ENCODE assay signal across 8 mouse cellular contexts in genomic region chr10:89744871-89745665, GRCm38 (mm10). TPM values are rescaled to one million over a fixed set of nuclear protein-coding genes. Genes with fewer than 3 reads are reported as not detected.
DNase-seq lines count a peak whose midpoint lies in the region; ATAC-seq and TF ChIP-seq lines count a peak whose summit lies in the region.

Uhrf1bp1l (plus strand) TSS chr10:89744991.

- DNase-seq in A20 (ENCODE audit: low read depth, low spot score): peak; percentile 93
- DNase-seq in heart, adult 8-10 months (ENCODE audit: low spot score): peak; percentile 88
- peak; percentile 90 for DNase-seq in kidney, adult 9 months
- peak; percentile 86 to 94 for DNase-seq in spleen, adult 18-20 months

- under 1% methylated on average over 85 of the region's 85 CpGs for WGBS in embryonic facial prominence, embryonic 15.5 days
- WGBS in limb, embryonic 13.5 days: under 1% methylated on average over 60 of the region's 85 CpGs
- WGBS in midbrain, embryonic 15.5 days: under 1% methylated on average over 82 of the region's 85 CpGs

- peak; percentile 95 for ATAC-seq in embryonic facial prominence, embryonic 15.5 days (ENCODE audit: insufficient number of reproducible peaks, low FRiP score, low TSS enrichment, low read depth)
- ATAC-seq in limb, embryonic 13.5 days (ENCODE audit: low FRiP score, low read depth): peak; percentile 95
- peak; percentile 97 for ATAC-seq in midbrain, embryonic 15.5 days (replicated peaks)

- no peaks in the 10 kb centered on the region for H3K36me3 ChIP-seq in embryonic facial prominence, embryonic 15.5 days
- H3K36me3 ChIP-seq in limb, embryonic 13.5 days: no peaks in the 10 kb centered on the region
- H3K36me3 ChIP-seq in midbrain, embryonic 15.5 days (replicated peaks): no peaks in the 10 kb centered on the region

- peak within 1 kb of the TSS; percentile 95 for H3K9ac ChIP-seq in embryonic facial prominence, embryonic 15.5 days
- H3K9ac ChIP-seq in limb, embryonic 13.5 days: peak within 1 kb of the TSS; percentile 90
- peak within 1 kb of the TSS; percentile 88 for H3K9ac ChIP-seq in midbrain, embryonic 15.5 days

- TF ChIP-seq POLR2A in bone marrow macrophage, adult 2 months (IDR thresholded peaks at IDR 0.05; ENCODE audit: borderline replicate concordance, low read depth, low read length): peak; percentile 66; the same call in 1 of the 2 replicates

- no peaks in the 10 kb centered on the region for H3K27me3 ChIP-seq in embryonic facial prominence, embryonic 15.5 days
- no peaks in the 10 kb centered on the region for H3K27me3 ChIP-seq in limb, embryonic 13.5 days
- H3K27me3 ChIP-seq in midbrain, embryonic 15.5 days (replicated peaks): no peaks in the 10 kb centered on the region

- peak within 1 kb of the TSS; percentile 51 for H3K4me2 ChIP-seq in embryonic facial prominence, embryonic 15.5 days (replicated peaks)
- peak within 1 kb of the TSS; percentile 61 for H3K4me2 ChIP-seq in limb, embryonic 13.5 days (replicated peaks)
- H3K4me2 ChIP-seq in midbrain, embryonic 15.5 days: peak within 1 kb of the TSS; percentile 62

- H3K9me3 ChIP-seq in embryonic facial prominence, embryonic 15.5 days (replicated peaks): no peaks in the 10 kb centered on the region
- H3K9me3 ChIP-seq in limb, embryonic 13.5 days: no peaks in the 10 kb centered on the region
- H3K9me3 ChIP-seq in midbrain, embryonic 15.5 days: no peaks in the 10 kb centered on the region

- peak within 1 kb of the TSS; percentile 70 for H3K27ac ChIP-seq in bone marrow macrophage, adult 2 months (ENCODE audit: insufficient read depth, low read depth, low read length)
- H3K27ac ChIP-seq in embryonic facial prominence, embryonic 15.5 days (replicated peaks): peak within 1 kb of the TSS; percentile 92
- peak within 1 kb of the TSS; percentile 94 for H3K27ac ChIP-seq in limb, embryonic 13.5 days
- peak within 1 kb of the TSS; percentile 92 for H3K27ac ChIP-seq in midbrain, embryonic 15.5 days

- no peak for TF ChIP-seq CTCF in bone marrow macrophage, adult 2 months (IDR thresholded peaks at IDR 0.05; ENCODE audit: low read depth, low read length)

- peaks cover 28% of the 10 kb centered on the region for H3K4me1 ChIP-seq in bone marrow macrophage, adult 2 months (ENCODE audit: control insufficient read depth, insufficient read depth, low read length)
- peaks cover 3% of the 10 kb centered on the region; the same call in 1 of the 2 replicates for H3K4me1 ChIP-seq in embryonic facial prominence, embryonic 15.5 days
- H3K4me1 ChIP-seq in limb, embryonic 13.5 days: peaks cover 13% of the 10 kb centered on the region
- H3K4me1 ChIP-seq in midbrain, embryonic 15.5 days: peaks cover 15% of the 10 kb centered on the region

- H3K4me3 ChIP-seq in bone marrow macrophage, adult 2 months (ENCODE audit: insufficient read depth, low read length): peak within 1 kb of the TSS; percentile 97
- H3K4me3 ChIP-seq in embryonic facial prominence, embryonic 15.5 days (replicated peaks): peak within 1 kb of the TSS; percentile 96
- H3K4me3 ChIP-seq in limb, embryonic 13.5 days: peak within 1 kb of the TSS; percentile 87
- peak within 1 kb of the TSS; percentile 61 for H3K4me3 ChIP-seq in midbrain, embryonic 15.5 days

RNA-seq across cellular contexts. Expression of gene Uhrf1bp1l, which starts in this region (rescaled TPM):
- 25.3 and 28.5 TPM in 2 replicates for polyA plus RNA-seq in bone marrow macrophage, adult 2 months (2012; ENCODE audit: insufficient read depth, insufficient read length, missing spikeins)
- polyA plus RNA-seq in embryonic facial prominence, embryonic 15.5 days (2015; fragmentation: Nextera tagmentation; extraction: Ambion mirVana): 17.6 and 23.3 TPM in 2 replicates
- total RNA-seq in heart, adult 8-10 months (2022): 10 to 100 TPM; 23.9 to 28.9 (median 27.7) TPM
- polyA plus RNA-seq in limb, embryonic 13.5 days (2015; fragmentation: Nextera tagmentation; extraction: Ambion mirVana): 26.3 and 28.0 TPM in 2 replicates
- 30.0 TPM in 2 replicates for polyA plus RNA-seq in midbrain, embryonic 15.5 days (2015; fragmentation: Nextera tagmentation; extraction: Ambion mirVana)

Comparison
In these comparisons a context has a peak if more than half of its experiments do, and no peak if none do; other contexts are left out.
1. Peak in every context shown above with its lines: DNase-seq, ATAC-seq, H3K4me3 ChIP-seq and H3K27ac ChIP-seq.